Mouse (Mus musculus) heart, embryonic 14.5 days (tissue): ENCODE data around the gene Col18a1. TPM values are rescaled to one million over a fixed set of nuclear protein-coding genes. Genes with fewer than 3 reads are reported as not detected.
A peak's percentile ranks its signal among the peaks of the same experiment; 100 is the strongest.

Source experiments
- ATAC-seq: fragments of 200-750 bp; cut with Nextera tagmentation; 2 replicates; pipeline ENCODE4 v1.8.0; 2017; ENCODE audit warnings: low read depth, moderate TSS enrichment; ENCODE audit not compliant: insufficient number of reproducible peaks, insufficient read depth, low FRiP score
- H3K27ac ChIP-seq, 2 experiments: fragments of 200-500 bp in 1 of 2; fragments of 300-500 bp in 1 of 2; sonication (generic) in 1 of 2; replicated peaks in 1 of 2; 2 replicates each; pipeline ENCODE4 v1.5.1; 2012 to 2014; ENCODE audit warnings: low read depth in 2 of 2, low read length in 2 of 2, control low read depth in 1 of 2, mild to moderate bottlenecking in 1 of 2, mixed read lengths in 1 of 2; ENCODE audit not compliant: control insufficient read depth in 1 of 2, insufficient read depth in 1 of 2
- H3K27me3 ChIP-seq: fragments of 300-500 bp; sonication (generic); 2 replicates; pipeline ENCODE4 v1.6.1; 2014; ENCODE audit warnings: mild to moderate bottlenecking, low read length, control low read depth; ENCODE audit not compliant: control insufficient read depth, insufficient read depth
- H3K36me3 ChIP-seq: fragments of 300-500 bp; sonication (generic); 2 replicates; pipeline ENCODE4 v1.6.1; 2014; ENCODE audit warnings: mild to moderate bottlenecking, control low read depth, low read length, mixed read lengths; ENCODE audit not compliant: control insufficient read depth, insufficient read depth
- H3K4me1 ChIP-seq, 2 experiments: fragments of 200-500 bp in 1 of 2; fragments of 300-500 bp in 1 of 2; sonication (generic) in 1 of 2; 2 replicates each; pipeline ENCODE4 v1.6.1; 2012 to 2014; ENCODE audit warnings: low read length in 2 of 2, control low read depth in 1 of 2, mixed read lengths in 1 of 2; ENCODE audit not compliant: control insufficient read depth in 2 of 2, insufficient read depth in 2 of 2
- H3K4me2 ChIP-seq: fragments of 300-500 bp; sonication (generic); 2 replicates; pipeline ENCODE4 v1.6.1; 2014; ENCODE audit warnings: mild to moderate bottlenecking, low read length
- H3K4me3 ChIP-seq, 2 experiments: fragments of 200-500 bp in 1 of 2; fragments of 300-500 bp in 1 of 2; sonication (generic) in 1 of 2; 2 replicates each; pipeline ENCODE4 v1.5.1; 2012 to 2014; ENCODE audit warnings: low read length in 2 of 2, mild to moderate bottlenecking in 2 of 2, control low read depth in 1 of 2, low read depth in 1 of 2, moderate library complexity in 1 of 2; ENCODE audit not compliant: control insufficient read depth in 1 of 2, insufficient read depth in 1 of 2
- H3K9ac ChIP-seq: fragments of 300-500 bp; sonication (generic); 2 replicates; pipeline ENCODE4 v1.6.1; 2014; ENCODE audit warnings: mild to moderate bottlenecking, low read length
- H3K9me3 ChIP-seq: fragments of 300-500 bp; sonication (generic); 2 replicates; pipeline ENCODE4 v1.6.1; 2016; ENCODE audit warnings: low read length, control low read depth; ENCODE audit not compliant: control insufficient read depth
- WGBS: fragments of 180-500 bp; shearing (Covaris S2); extraction: QIAGEN DNeasy Blood & Tissue Kit; methylation state at CpG from one replicate; pipeline ENCODE4 v1.1.7; 2014; 5-methylcytosine and 5-hydroxymethylcytosine counted together
- polyA plus RNA-seq: library from polyadenylated mRNA; unstranded; fragments of >200 nt; fragmentation: Nextera tagmentation; extraction: Ambion mirVana; gene quantifications from 2 replicates; pipeline ENCODE4 v1.2.1, GENCODE M21; 2014

Col18a1 gene
- polyA plus RNA-seq, 1 experiment from 2014 or later, result 102 TPM

GRCm38 (mm10) chr10:77150016-77150415, 16.3 kb downstream of the Col18a1 start:
- Histone ChIP-seq H3K27ac (peak overlapping the region in 1 of 2 experiments; percentile 55; a peak in 2 of 4 replicates), H3K27me3 (no peaks in the 10 kb centered on the region), H3K4me3 (no peak overlapping the region), H3K9ac (peak overlapping the region; percentile 12; the same call in 1 of the 2 replicates), H3K4me1 (peaks cover 41 to 54% of the 10 kb centered on the region in 2 experiments), H3K9me3 (no peaks in the 10 kb centered on the region), H3K4me2 (peak overlapping the region; percentile 46; the same call in 1 of the 2 replicates), H3K36me3 (no peaks in the 10 kb centered on the region)
- ATAC-seq, result no peak
- 24% methylated on average over 8 of the region's 8 CpGs for WGBS

GRCm38 (mm10) chr10:77147545-77147944, 18.8 kb downstream of the Col18a1 start:
- no peak overlapping the region for H3K9ac ChIP-seq
- no peaks in the 10 kb centered on the region for H3K9me3 ChIP-seq
- 84% methylated on average over 10 of the region's 10 CpGs for WGBS
- ATAC-seq, result no peak
- H3K27me3 ChIP-seq, result no peaks in the 10 kb centered on the region
- no peak overlapping the region for H3K27ac ChIP-seq
- peaks cover 38 to 51% of the 10 kb centered on the region in 2 experiments for H3K4me1 ChIP-seq
- H3K36me3 ChIP-seq, result no peaks in the 10 kb centered on the region
- no peak overlapping the region for H3K4me3 ChIP-seq
- H3K4me2 ChIP-seq, result no peak overlapping the region

GRCm38 (mm10) chr10:77146901-77147463, 19.4 kb downstream of the Col18a1 start:
- H3K27me3 ChIP-seq, result no peaks in the 10 kb centered on the region
- H3K4me2 ChIP-seq, result no peak overlapping the region
- H3K36me3 ChIP-seq, result no peaks in the 10 kb centered on the region
- no peak for ATAC-seq
- H3K9me3 ChIP-seq, result no peaks in the 10 kb centered on the region
- H3K27ac ChIP-seq, result 0 out of 4 replicates have a peak overlapping the region, but pooled peaks have one; percentile 9 to 25
- H3K9ac ChIP-seq, result no peak overlapping the region
- H3K4me3 ChIP-seq, result no peak overlapping the region
- 79% methylated on average over 4 of the region's 4 CpGs for WGBS
- H3K4me1 ChIP-seq, result peaks cover 35 to 48% of the 10 kb centered on the region in 2 experiments

GRCm38 (mm10) chr10:77145946-77146345, 20.4 kb downstream of the Col18a1 start:
- WGBS, result 81% methylated on average over 1 of the region's 1 CpGs
- no peak for ATAC-seq
- Histone ChIP-seq H3K9ac (no peak overlapping the region), H3K4me2 (no peak overlapping the region), H3K4me1 (peaks cover 26 to 38% of the 10 kb centered on the region in 2 experiments), H3K4me3 (no peak overlapping the region), H3K36me3 (no peaks in the 10 kb centered on the region), H3K9me3 (0 out of 2 replicates have a peak, but pooled peaks cover 2% of the 10 kb centered on the region), H3K27ac (no peak overlapping the region), H3K27me3 (no peaks in the 10 kb centered on the region)

- ATAC-seq, result no peak
- H3K4me3 ChIP-seq, result no peak overlapping the region
- no peaks in the 10 kb centered on the region for H3K36me3 ChIP-seq
- H3K27me3 ChIP-seq, result no peaks in the 10 kb centered on the region
- H3K9me3 ChIP-seq, result 0 out of 2 replicates have a peak, but pooled peaks cover 2% of the 10 kb centered on the region
- H3K9ac ChIP-seq, result no peak overlapping the region
- 89% methylated on average over 2 of the region's 2 CpGs for WGBS
- H3K4me1 ChIP-seq, result peaks cover 19 to 27% of the 10 kb centered on the region in 2 experiments
- H3K27ac ChIP-seq, result no peak overlapping the region
- H3K4me2 ChIP-seq, result no peak overlapping the region
These were observed 22.0 kb downstream of the Col18a1 start for GRCm38 (mm10) chr10:77144372-77144771.

GRCm38 (mm10) chr10:77142328-77142727, 24.0 kb downstream of the Col18a1 start:
- ATAC-seq, result peak; percentile 22; the same call in 1 of the 2 replicates
- H3K27ac ChIP-seq, result no peak overlapping the region
- H3K4me2 ChIP-seq, result no peak overlapping the region
- H3K4me3 ChIP-seq, result no peak overlapping the region
- H3K9me3 ChIP-seq, result 0 out of 2 replicates have a peak, but pooled peaks cover 2% of the 10 kb centered on the region
- no peaks in the 10 kb centered on the region for H3K27me3 ChIP-seq
- H3K36me3 ChIP-seq, result no peaks in the 10 kb centered on the region
- 78% methylated on average over 2 of the region's 2 CpGs for WGBS
- no peak overlapping the region for H3K9ac ChIP-seq
- peaks cover 19 to 29% of the 10 kb centered on the region in 2 experiments for H3K4me1 ChIP-seq

GRCm38 (mm10) chr10:77138304-77138703, 28.0 kb downstream of the Col18a1 start:
- peaks cover 5% of the 10 kb centered on the region; the same call in 1 of the 2 replicates for H3K36me3 ChIP-seq
- peaks cover 25 to 31% of the 10 kb centered on the region in 2 experiments for H3K4me1 ChIP-seq

More at GRCm38 (mm10) chr10:77138304-77138703, 28.0 kb downstream of the Col18a1 start:
- H3K27me3 ChIP-seq, result no peaks in the 10 kb centered on the region
- no peak for ATAC-seq
- no peak overlapping the region for H3K9ac ChIP-seq
- H3K4me3 ChIP-seq, result no peak overlapping the region
- no peak overlapping the region for H3K4me2 ChIP-seq
- H3K27ac ChIP-seq, result no peak overlapping the region
- H3K9me3 ChIP-seq, result 0 out of 2 replicates have a peak, but pooled peaks cover 2% of the 10 kb centered on the region
